Mouse (Mus musculus): ENCODE results near the gene Fchsd2.
A peak's percentile ranks its signal among the peaks of the same experiment; 100 is the strongest.

Fchsd2 gene

GRCm38 (mm10) chr7:101109856-101110350 is 17.2 kb downstream of the Fchsd2 start:
- Histone ChIP-seq H3K4me3 (replicated peaks; ENCODE audit: low read length) (peak overlapping the region; percentile 94), H3K36me3 (ENCODE audit: insufficient read depth, low read length) (peaks cover 25% of the 10 kb centered on the region), H3K4me1 (replicated peaks; ENCODE audit: low read depth, low read length) (peaks cover 30% of the 10 kb centered on the region), H3K27me3 (ENCODE audit: insufficient read depth, low read length) (no peaks in the 10 kb centered on the region), H3K9me3 (ENCODE audit: low read length) (no peaks in the 10 kb centered on the region)
- TF ChIP-seq NANOG (IDR thresholded peaks at IDR 0.05; ENCODE audit: borderline replicate concordance, low read length) (no peak), CTCF (conservative IDR thresholded peaks at IDR 0.05; ENCODE audit: low read length) (no peak), POU5F1 (IDR thresholded peaks at IDR 0.05; ENCODE audit: borderline replicate concordance, low read length) (no peak)

GRCm38 (mm10) chr7:101113410-101113809 is 20.7 kb downstream of the Fchsd2 start:
- Histone ChIP-seq H3K9me3 (ENCODE audit: low read length) (no peaks in the 10 kb centered on the region), H3K4me1 (replicated peaks; ENCODE audit: low read depth, low read length) (peaks cover 15% of the 10 kb centered on the region), H3K36me3 (ENCODE audit: insufficient read depth, low read length) (peaks cover 45% of the 10 kb centered on the region), H3K4me3 (replicated peaks; ENCODE audit: low read length) (no peak overlapping the region), H3K27me3 (ENCODE audit: insufficient read depth, low read length) (no peaks in the 10 kb centered on the region)
- TF ChIP-seq CTCF (conservative IDR thresholded peaks at IDR 0.05; ENCODE audit: low read length) (no peak), POU5F1 (IDR thresholded peaks at IDR 0.05; ENCODE audit: borderline replicate concordance, low read length) (no peak), NANOG (IDR thresholded peaks at IDR 0.05; ENCODE audit: borderline replicate concordance, low read length) (no peak)

GRCm38 (mm10) chr7:101114328-101114727 is 21.7 kb downstream of the Fchsd2 start:
- Histone ChIP-seq H3K36me3 (ENCODE audit: insufficient read depth, low read length) (peaks cover 49% of the 10 kb centered on the region), H3K4me3 (replicated peaks; ENCODE audit: low read length) (no peak overlapping the region), H3K27me3 (ENCODE audit: insufficient read depth, low read length) (no peaks in the 10 kb centered on the region), H3K9me3 (ENCODE audit: low read length) (no peaks in the 10 kb centered on the region), H3K4me1 (replicated peaks; ENCODE audit: low read depth, low read length) (peaks cover 14% of the 10 kb centered on the region)
- TF ChIP-seq POU5F1 (IDR thresholded peaks at IDR 0.05; ENCODE audit: borderline replicate concordance, low read length) (no peak), CTCF (conservative IDR thresholded peaks at IDR 0.05; ENCODE audit: low read length) (no peak), NANOG (IDR thresholded peaks at IDR 0.05; ENCODE audit: borderline replicate concordance, low read length) (no peak)

- peaks cover 34% of the 10 kb centered on the region for H3K36me3 ChIP-seq (ENCODE audit: insufficient read depth, low read length)
- no peaks in the 10 kb centered on the region for H3K9me3 ChIP-seq (ENCODE audit: low read length)
- TF ChIP-seq POU5F1 (IDR thresholded peaks at IDR 0.05; ENCODE audit: borderline replicate concordance, low read length) (no peak), NANOG (IDR thresholded peaks at IDR 0.05; ENCODE audit: borderline replicate concordance, low read length) (no peak), CTCF (conservative IDR thresholded peaks at IDR 0.05; ENCODE audit: low read length) (no peak)
- no peaks in the 10 kb centered on the region for H3K4me1 ChIP-seq (replicated peaks; ENCODE audit: low read depth, low read length)
- H3K27me3 ChIP-seq (ENCODE audit: insufficient read depth, low read length), result no peaks in the 10 kb centered on the region
- no peak overlapping the region for H3K4me3 ChIP-seq (replicated peaks; ENCODE audit: low read length)
Observed at GRCm38 (mm10) chr7:101119391-101119790, 26.7 kb downstream of the Fchsd2 start.

- no peaks in the 10 kb centered on the region for H3K4me1 ChIP-seq (replicated peaks; ENCODE audit: low read depth, low read length)
- no peak overlapping the region for H3K4me3 ChIP-seq (replicated peaks; ENCODE audit: low read length)
- TF ChIP-seq POU5F1 (IDR thresholded peaks at IDR 0.05; ENCODE audit: borderline replicate concordance, low read length) (no peak), CTCF (conservative IDR thresholded peaks at IDR 0.05; ENCODE audit: low read length) (no peak), NANOG (IDR thresholded peaks at IDR 0.05; ENCODE audit: borderline replicate concordance, low read length) (no peak)
- H3K36me3 ChIP-seq (ENCODE audit: insufficient read depth, low read length), result peaks cover 9% of the 10 kb centered on the region; the same call in 1 of the 2 replicates
- no peaks in the 10 kb centered on the region for H3K27me3 ChIP-seq (ENCODE audit: insufficient read depth, low read length)
- H3K9me3 ChIP-seq (ENCODE audit: low read length), result no peaks in the 10 kb centered on the region
Observed at GRCm38 (mm10) chr7:101123579-101124347, 31.1 kb downstream of the Fchsd2 start.

- Histone ChIP-seq H3K36me3 (ENCODE audit: insufficient read depth, low read length) (no peaks in the 10 kb centered on the region), H3K4me1 (replicated peaks; ENCODE audit: low read depth, low read length) (no peaks in the 10 kb centered on the region), H3K27me3 (ENCODE audit: insufficient read depth, low read length) (no peaks in the 10 kb centered on the region), H3K9me3 (ENCODE audit: low read length) (no peaks in the 10 kb centered on the region), H3K4me3 (replicated peaks; ENCODE audit: low read length) (no peak overlapping the region)
- no peak for TF ChIP-seq POU5F1 (IDR thresholded peaks at IDR 0.05; ENCODE audit: borderline replicate concordance, low read length)
- no peak for TF ChIP-seq NANOG (IDR thresholded peaks at IDR 0.05; ENCODE audit: borderline replicate concordance, low read length)
- no peak for TF ChIP-seq CTCF (conservative IDR thresholded peaks at IDR 0.05; ENCODE audit: low read length)
Observed at GRCm38 (mm10) chr7:101127737-101128136, 35.1 kb downstream of the Fchsd2 start.

- H3K4me1 ChIP-seq (replicated peaks; ENCODE audit: low read depth, low read length), result no peaks in the 10 kb centered on the region
- no peak overlapping the region for H3K4me3 ChIP-seq (replicated peaks; ENCODE audit: low read length)
- no peaks in the 10 kb centered on the region for H3K27me3 ChIP-seq (ENCODE audit: insufficient read depth, low read length)
- no peaks in the 10 kb centered on the region for H3K9me3 ChIP-seq (ENCODE audit: low read length)
- TF ChIP-seq NANOG (IDR thresholded peaks at IDR 0.05; ENCODE audit: borderline replicate concordance, low read length) (no peak), POU5F1 (IDR thresholded peaks at IDR 0.05; ENCODE audit: borderline replicate concordance, low read length) (no peak), CTCF (conservative IDR thresholded peaks at IDR 0.05; ENCODE audit: low read length) (no peak)
- no peaks in the 10 kb centered on the region for H3K36me3 ChIP-seq (ENCODE audit: insufficient read depth, low read length)
Observed at GRCm38 (mm10) chr7:101128536-101128935, 35.9 kb downstream of the Fchsd2 start.

- Histone ChIP-seq H3K4me1 (replicated peaks; ENCODE audit: low read depth, low read length) (no peaks in the 10 kb centered on the region), H3K4me3 (replicated peaks; ENCODE audit: low read length) (no peak overlapping the region), H3K9me3 (ENCODE audit: low read length) (no peaks in the 10 kb centered on the region), H3K27me3 (ENCODE audit: insufficient read depth, low read length) (no peaks in the 10 kb centered on the region), H3K36me3 (ENCODE audit: insufficient read depth, low read length) (no peaks in the 10 kb centered on the region)
- TF ChIP-seq NANOG (IDR thresholded peaks at IDR 0.05; ENCODE audit: borderline replicate concordance, low read length) (no peak), POU5F1 (IDR thresholded peaks at IDR 0.05; ENCODE audit: borderline replicate concordance, low read length) (no peak), CTCF (conservative IDR thresholded peaks at IDR 0.05; ENCODE audit: low read length) (no peak)
Observed at GRCm38 (mm10) chr7:101130646-101131045, 38.0 kb downstream of the Fchsd2 start.
